Mouse (Mus musculus) ES-E14 (cell line): ENCODE results near the gene Dcaf11.

ENCODE experiments used
- CHD2 ChIP-seq: IDR thresholded peaks from 2 replicates; pipeline ENCODE4 v1.6.1; 2014; ENCODE audit warnings: mild to moderate bottlenecking, low read depth, low read length, inconsistent platforms
- ZC3H11A ChIP-seq: IDR thresholded peaks from 2 replicates; pipeline ENCODE4 v1.6.1; 2012; ENCODE audit warnings: low read depth, mild to moderate bottlenecking, inconsistent platforms, low read length, borderline replicate concordance
- ZNF384 ChIP-seq: IDR thresholded peaks from 2 replicates; pipeline ENCODE4 v1.6.1; 2012; ENCODE audit warnings: low read depth, low read length, inconsistent platforms

DNA sequence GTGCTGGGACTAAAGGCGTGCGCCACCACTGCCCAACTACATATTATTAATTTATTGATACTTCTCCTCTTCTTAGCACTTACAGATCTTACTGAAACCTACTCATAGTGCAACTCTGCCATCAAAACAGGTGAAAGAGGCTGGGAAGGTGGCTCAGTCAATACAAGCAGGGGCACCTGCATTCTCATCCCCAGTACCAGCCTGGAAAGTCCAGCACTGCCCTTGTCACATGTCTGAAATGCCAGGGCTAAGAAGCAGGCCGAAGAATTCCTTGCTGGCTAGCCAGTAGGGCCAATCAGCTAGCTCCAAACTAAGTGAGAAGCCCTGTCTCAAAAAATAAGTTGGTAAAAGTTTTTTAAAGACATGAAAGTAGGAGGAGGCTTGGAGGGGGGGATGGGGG lies 2.2 kb upstream of the Dcaf11 start:
- no peak for TF ChIP-seq CHD2
- no peak for TF ChIP-seq ZNF384
- TF ChIP-seq ZC3H11A: no peak
